Mouse (Mus musculus): ENCODE measurements at regions not wholly inside any gene's neighbourhood (a gene's known extent, or its start where the extent isn't known, plus 50 kb on each side); places are given as distances from the start of the nearest gene placed in this dataset.

GRCm38 (mm10) chr11:18437834-18438611, 484.3 kb upstream of the Etaa1 start:
- no peak for ATAC-seq (ENCODE audit: insufficient read depth)

GRCm38 (mm10) chr11:18421076-18421475, 467.4 kb upstream of the Etaa1 start:
- Histone ChIP-seq H3K4me3 (ENCODE audit: low read depth, low read length) (no peak overlapping the region), H3K9me3 (ENCODE audit: low read depth, low read length) (no peaks in the 10 kb centered on the region), H3K27ac (ENCODE audit: low read depth) (no peak overlapping the region), H3K27me3 (ENCODE audit: insufficient read depth, low read length) (no peaks in the 10 kb centered on the region), H3K9ac (no peak overlapping the region), H3K36me3 (ENCODE audit: insufficient read depth) (no peaks in the 10 kb centered on the region), H3K4me1 (ENCODE audit: insufficient read depth) (no peaks in the 10 kb centered on the region), H3K4me2 (no peak overlapping the region)
- DNase-seq (no peak), ATAC-seq (ENCODE audit: insufficient read depth) (no peak)
- 90% methylated on average over 3 of the region's 3 CpGs for WGBS
- no peak for TF ChIP-seq CTCF (IDR thresholded peaks at IDR 0.05; ENCODE audit: low read depth)

More at GRCm38 (mm10) chr11:18437834-18438611, 484.3 kb upstream of the Etaa1 start:
- peak; percentile 39 for DNase-seq
- Histone ChIP-seq H3K9me3 (ENCODE audit: low read depth, low read length) (no peaks in the 10 kb centered on the region), H3K27ac (ENCODE audit: low read depth) (no peak overlapping the region), H3K4me3 (ENCODE audit: low read depth, low read length) (no peak overlapping the region), H3K27me3 (ENCODE audit: insufficient read depth, low read length) (no peaks in the 10 kb centered on the region), H3K9ac (no peak overlapping the region), H3K36me3 (ENCODE audit: insufficient read depth) (no peaks in the 10 kb centered on the region), H3K4me2 (no peak overlapping the region), H3K4me1 (ENCODE audit: insufficient read depth) (no peaks in the 10 kb centered on the region)
- TF ChIP-seq CTCF (IDR thresholded peaks at IDR 0.05; ENCODE audit: low read depth), result no peak
- WGBS, result 40% methylated on average over 6 of the region's 6 CpGs

GRCm38 (mm10) chr11:18413769-18414168, 460.1 kb upstream of the Etaa1 start:
- no peaks in the 10 kb centered on the region for H3K27me3 ChIP-seq (ENCODE audit: insufficient read depth, low read length)
- H3K9me3 ChIP-seq (ENCODE audit: low read depth, low read length), result no peaks in the 10 kb centered on the region
- no peak overlapping the region for H3K9ac ChIP-seq
- H3K4me3 ChIP-seq (ENCODE audit: low read depth, low read length), result no peak overlapping the region
- no peak overlapping the region for H3K4me2 ChIP-seq
- ATAC-seq (ENCODE audit: insufficient read depth) (no peak), DNase-seq (no peak)
- H3K4me1 ChIP-seq (ENCODE audit: insufficient read depth), result no peaks in the 10 kb centered on the region
- no peak for TF ChIP-seq CTCF (IDR thresholded peaks at IDR 0.05; ENCODE audit: low read depth)
- H3K27ac ChIP-seq (ENCODE audit: low read depth), result no peak overlapping the region
- 60% methylated on average over 1 of the region's 1 CpGs for WGBS
- H3K36me3 ChIP-seq (ENCODE audit: insufficient read depth), result no peaks in the 10 kb centered on the region

- no peak overlapping the region for H3K27ac ChIP-seq (ENCODE audit: low read depth)
- no peak overlapping the region for H3K4me2 ChIP-seq
- H3K36me3 ChIP-seq (ENCODE audit: insufficient read depth), result no peaks in the 10 kb centered on the region
- no peak for TF ChIP-seq CTCF (IDR thresholded peaks at IDR 0.05; ENCODE audit: low read depth)
- DNase-seq (peak; percentile 74), ATAC-seq (ENCODE audit: insufficient read depth) (peak; percentile 60)
- no peak overlapping the region for H3K4me3 ChIP-seq (ENCODE audit: low read depth, low read length)
- no peaks in the 10 kb centered on the region for H3K27me3 ChIP-seq (ENCODE audit: insufficient read depth, low read length)
- H3K4me1 ChIP-seq (ENCODE audit: insufficient read depth), result no peaks in the 10 kb centered on the region
- no peak overlapping the region for H3K9ac ChIP-seq
- 29% methylated on average over 8 of the region's 8 CpGs for WGBS
- H3K9me3 ChIP-seq (ENCODE audit: low read depth, low read length), result no peaks in the 10 kb centered on the region
These were observed 454.5 kb upstream of the Etaa1 start for GRCm38 (mm10) chr11:18408071-18408752.

GRCm38 (mm10) chr11:18399561-18399960, 445.9 kb upstream of the Etaa1 start:
- Histone ChIP-seq H3K36me3 (ENCODE audit: insufficient read depth) (no peaks in the 10 kb centered on the region), H3K27ac (ENCODE audit: low read depth) (no peak overlapping the region), H3K4me2 (no peak overlapping the region), H3K4me1 (ENCODE audit: insufficient read depth) (no peaks in the 10 kb centered on the region), H3K27me3 (ENCODE audit: insufficient read depth, low read length) (no peaks in the 10 kb centered on the region), H3K9me3 (ENCODE audit: low read depth, low read length) (no peaks in the 10 kb centered on the region), H3K4me3 (ENCODE audit: low read depth, low read length) (no peak overlapping the region), H3K9ac (no peak overlapping the region)
- DNase-seq (peak; percentile 12), ATAC-seq (ENCODE audit: insufficient read depth) (no peak)
- WGBS, result 66% methylated on average over 4 of the region's 4 CpGs
- TF ChIP-seq CTCF (IDR thresholded peaks at IDR 0.05; ENCODE audit: low read depth), result peak; percentile 36

GRCm38 (mm10) chr11:18396397-18396796, 442.7 kb upstream of the Etaa1 start:
- whole genome bisulfite sequencing, result 63% methylated on average over 6 of the region's 6 CpGs
- DNase-seq, result peak; percentile 10
- no peak overlapping the region for H3K27ac ChIP-seq (ENCODE audit: low read depth)
- no peak overlapping the region for H3K4me3 ChIP-seq (ENCODE audit: low read depth, low read length)
- H3K9ac ChIP-seq, result no peak overlapping the region
- ATAC-seq (ENCODE audit: insufficient read depth), result no peak
- no peaks in the 10 kb centered on the region for H3K36me3 ChIP-seq (ENCODE audit: insufficient read depth)
- no peak overlapping the region for H3K4me2 ChIP-seq
- no peaks in the 10 kb centered on the region for H3K27me3 ChIP-seq (ENCODE audit: insufficient read depth, low read length)
- no peaks in the 10 kb centered on the region for H3K9me3 ChIP-seq (ENCODE audit: low read depth, low read length)
- H3K4me1 ChIP-seq (ENCODE audit: insufficient read depth), result no peaks in the 10 kb centered on the region
- no peak for TF ChIP-seq CTCF (IDR thresholded peaks at IDR 0.05; ENCODE audit: low read depth)

GRCm38 (mm10) chr11:18395631-18396030, 442.0 kb upstream of the Etaa1 start:
- H3K9ac ChIP-seq, result no peak overlapping the region
- TF ChIP-seq CTCF (IDR thresholded peaks at IDR 0.05; ENCODE audit: low read depth), result no peak
- no peak overlapping the region for H3K4me2 ChIP-seq
- H3K4me3 ChIP-seq (ENCODE audit: low read depth, low read length), result no peak overlapping the region
- 61% methylated on average over 4 of the region's 4 CpGs for WGBS
- H3K9me3 ChIP-seq (ENCODE audit: low read depth, low read length), result no peaks in the 10 kb centered on the region
- DNase-seq (peak; percentile 12), ATAC-seq (ENCODE audit: insufficient read depth) (no peak)
- H3K36me3 ChIP-seq (ENCODE audit: insufficient read depth), result no peaks in the 10 kb centered on the region
- no peaks in the 10 kb centered on the region for H3K27me3 ChIP-seq (ENCODE audit: insufficient read depth, low read length)
- H3K27ac ChIP-seq (ENCODE audit: low read depth), result no peak overlapping the region
- no peaks in the 10 kb centered on the region for H3K4me1 ChIP-seq (ENCODE audit: insufficient read depth)
